Mouse (Mus musculus): ENCODE measurements around the gene Scgb1b20. TPM values are rescaled to one million over a fixed set of nuclear protein-coding genes. Genes with fewer than 3 reads are reported as not detected.
"Not testable (repeated sequence)": the region's sequence is repeated elsewhere in the genome, so short reads cannot be mapped to it uniquely, and the experiment has no call there.

Gene Scgb1b20
- total RNA-seq (2021) = not detected
- long read RNA-seq, experiment 1 = 0 reads
- long read RNA-seq, experiment 2 = 0 reads

- not testable (repeated sequence) for DNase-seq
These were observed at the start of gene Scgb1b20 for GRCm38 (mm10) chr7:33372934-33373333. Scgb1b20 (plus strand) TSS chr7:33373234.

- not testable (repeated sequence) for DNase-seq
These were observed 6.8 kb upstream of the Scgb1b20 start, which contains the start of gene Scgb2b20 for GRCm38 (mm10) chr7:33366222-33366621. Scgb2b20 (minus strand) TSS chr7:33366322.

GRCm38 (mm10) chr7:33399749-33400148, 26.7 kb downstream of the Scgb1b20 start:
- DNase-seq = not testable (repeated sequence)

DNA sequence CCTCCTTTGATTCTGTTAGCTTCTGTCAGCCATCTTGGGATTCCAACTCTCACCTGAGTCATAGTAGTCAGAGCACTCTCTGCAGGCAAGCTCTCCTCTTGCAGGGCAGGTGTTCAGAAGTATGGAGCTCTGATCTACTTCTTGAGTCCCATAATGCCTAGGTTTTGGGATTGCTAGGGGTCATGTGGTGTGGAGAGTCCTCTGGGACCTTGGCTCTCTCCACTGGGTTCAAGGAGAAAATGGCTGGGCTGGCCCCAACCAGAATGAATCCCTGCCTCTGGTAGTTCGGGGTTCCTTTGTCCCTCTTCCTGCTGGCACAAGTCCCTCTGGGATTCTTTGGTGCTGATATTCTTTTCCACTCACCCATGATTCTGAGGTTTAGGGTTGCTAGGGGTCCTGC, 28.6 kb downstream of the Scgb1b20 start:
- DNase-seq = no peak

GRCm38 (mm10) chr7:33409681-33410080, 36.6 kb downstream of the Scgb1b20 start:
- DNase-seq = not testable (repeated sequence)

Other genes with a start within 250 kb of the Scgb1b20 start
- gene Scgb2b18, start 199.4 kb upstream of the Scgb1b20 start, total RNA-seq (2021) = not detected
- gene Scgb1b18, start 187.7 kb upstream of the Scgb1b20 start, total RNA-seq (2021) = not detected
- gene Scgb2b19, start 92.9 kb upstream of the Scgb1b20 start, total RNA-seq (2021) = not detected
- not detected for gene Scgb1b19, start 85.9 kb upstream of the Scgb1b20 start, total RNA-seq (2021)
- gene Scgb2b20, start 6.9 kb upstream of the Scgb1b20 start, total RNA-seq (2021) = not detected
- not detected for gene Scgb2b21, start 147.2 kb downstream of the Scgb1b20 start, total RNA-seq (2021)